Mouse (Mus musculus) layer of hippocampus, adult 18-20 months (tissue): ENCODE results near the gene Sp2. TPM values are rescaled to one million over a fixed set of nuclear protein-coding genes. Genes with fewer than 3 reads are reported as not detected.

Source experiments
- DNase-seq, 2 experiments: peaks; one replicate each; pipeline ENCODE4 v3.0.0; 2022; ENCODE audit warnings: low spot score in 2 of 2
- total RNA-seq, 2 experiments: library from RNA; stranded (reverse); gene quantifications; 2 replicates each; pipeline ENCODE4 v1.2.3; 2021

Sp2 gene
- total RNA-seq, 2 experiments from 2014 or later = 13.0 to 13.4 TPM

- DNase-seq = peak; percentile 99
These were observed 66.5 kb downstream of the Sp2 start, which contains the start of gene Cdk5rap3 for GRCm38 (mm10) chr11:96916044-96916884. Gene Cdk5rap3, minus strand, starts transcription at chr11:96916496.

GRCm38 (mm10) chr11:96912682-96913081, 70.1 kb downstream of the Sp2 start:
- no peak for DNase-seq

DNA sequence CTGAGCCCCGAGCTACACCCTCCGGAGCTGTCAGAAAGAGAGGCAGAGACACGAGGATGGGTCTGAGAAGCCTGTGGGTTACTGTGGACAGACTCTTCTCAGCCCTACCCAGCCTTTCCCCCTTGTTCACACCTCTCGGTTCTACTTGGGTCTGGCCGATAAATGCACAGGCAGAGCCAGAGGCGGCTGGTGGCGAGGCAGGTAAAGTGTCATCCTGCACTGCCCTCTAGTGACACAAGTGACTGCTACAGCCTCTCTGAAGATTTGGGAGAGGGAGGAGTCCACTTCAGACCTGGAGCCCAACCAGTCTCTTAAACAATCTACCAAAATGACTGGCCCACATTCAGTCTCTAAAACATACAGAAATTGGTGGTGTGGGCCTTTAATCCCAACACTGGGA, 72.8 kb downstream of the Sp2 start:
- peak; percentile 80 to 93 for DNase-seq

- DNase-seq = no peak
These were observed 74.2 kb downstream of the Sp2 start for GRCm38 (mm10) chr11:96908594-96908993.

GRCm38 (mm10) chr11:96906431-96907161, 76.2 kb downstream of the Sp2 start:
- DNase-seq = no peak

Other genes starting within 250 kb of the Sp2 start
- 10 to 100 TPM; 50.1 to 52.1 TPM for gene Snx11, start 205.4 kb downstream of the Sp2 start, total RNA-seq
- gene Cbx1, start 193.8 kb downstream of the Sp2 start, total RNA-seq = 10 to 100 TPM; 48.5 to 48.9 TPM
- 100 to 1,000 TPM; 241 to 242 TPM for gene Nfe2l1, start 153.0 kb downstream of the Sp2 start, total RNA-seq
- 1 to 10 TPM; 6.5 to 8.2 TPM for gene Copz2, start 133.1 kb downstream of the Sp2 start, total RNA-seq
- gene Cdk5rap3, start 66.5 kb downstream of the Sp2 start, total RNA-seq = 10 to 100 TPM; 34.9 to 35.3 TPM
- not detected for gene Prr15l, start 54.9 kb downstream of the Sp2 start, total RNA-seq
- 10 to 100 TPM; 34.2 to 35.0 TPM for gene Pnpo, start 39.0 kb downstream of the Sp2 start, total RNA-seq
- gene Sp6, start 30.4 kb upstream of the Sp2 start, total RNA-seq = 1 to 10 TPM in 1 of 2 experiments, under 1 TPM in 1; 0.79 to 1.1 TPM
- gene Scrn2, start 47.0 kb upstream of the Sp2 start, total RNA-seq = 1 to 10 TPM; 4.0 to 4.9 TPM
- gene Lrrc46, start 58.4 kb upstream of the Sp2 start, total RNA-seq = under 1 TPM; 0.74 to 0.94 TPM
- 10 to 100 TPM; 76.0 to 80.4 TPM for gene Mrpl10, start 58.6 kb upstream of the Sp2 start, total RNA-seq
- gene Osbpl7, start 67.7 kb upstream of the Sp2 start, total RNA-seq = 10 to 100 TPM; 16.3 to 17.7 TPM
- under 1 TPM in 1 of 2 experiments, not detected in 1; 0.12 TPM for gene Tbx21, start 132.4 kb upstream of the Sp2 start, total RNA-seq
- gene Tbkbp1, start 168.5 kb upstream of the Sp2 start, total RNA-seq = 100 to 1,000 TPM in 1 of 2 experiments, 10 to 100 TPM in 1; 98.1 to 100 TPM
- gene Kpnb1, start 204.9 kb upstream of the Sp2 start, total RNA-seq = 100 to 1,000 TPM; 125 to 130 TPM